Mouse (Mus musculus): Measurements from ENCODE around the gene Kcnma1.

DNA sequence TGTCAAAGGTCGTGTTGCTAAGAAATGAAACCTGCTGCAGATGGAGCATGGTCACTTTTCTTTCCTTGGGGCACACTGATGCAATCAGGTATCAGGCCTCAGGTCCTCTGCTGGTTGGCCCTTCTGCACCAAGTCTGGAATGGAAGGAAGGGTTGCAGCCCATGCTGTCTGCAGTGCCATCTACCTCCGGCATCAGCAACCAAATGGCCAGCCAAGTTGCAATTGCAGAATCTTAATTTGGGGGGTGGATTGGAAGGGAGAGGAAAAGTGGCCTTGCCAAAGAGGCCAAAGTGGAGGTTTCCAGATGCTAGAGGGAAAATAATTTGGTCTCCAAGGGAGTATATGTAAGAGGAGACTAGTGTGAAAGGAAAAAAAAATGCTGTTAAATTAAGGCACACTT, 584.3 kb downstream of the Kcnma1 start:
- TF ChIP-seq CTCF (IDR thresholded peaks at IDR 0.05; ENCODE audit: control insufficient read depth, insufficient read depth, insufficient replicate concordance, low read depth, low read length) (no peak), POLR2A (IDR thresholded peaks at IDR 0.05; ENCODE audit: control insufficient read depth, low read depth, low read length) (no peak)

Data from testis, adult 2 months (tissue).